Mouse (Mus musculus): ENCODE measurements around the gene Fdps. TPM values are rescaled to one million over a fixed set of nuclear protein-coding genes. Genes with fewer than 3 reads are reported as not detected.

The Fdps gene
- polyA plus RNA-seq, 1 experiment from 2014 or later = 453 TPM

GRCm38 (mm10) chr3:89108146-89108545 is 6.4 kb upstream of the Fdps start:
- Histone ChIP-seq H3K9ac (replicated peaks; ENCODE audit: low read depth, low read length) (no peak overlapping the region), H3K36me3 (ENCODE audit: control insufficient read depth, insufficient read depth, low read length) (no peaks in the 10 kb centered on the region), H3K4me2 (ENCODE audit: low read depth, low read length) (no peak overlapping the region), H3K27ac (ENCODE audit: low read depth, low read length) (no peak overlapping the region), H3K4me1 (ENCODE audit: control insufficient read depth, insufficient read depth, low read length) (no peaks in the 10 kb centered on the region), H3K4me3 (ENCODE audit: low read depth, low read length) (no peak overlapping the region), H3K9me3 (ENCODE audit: control insufficient read depth, low read length) (no peaks in the 10 kb centered on the region), H3K27me3 (ENCODE audit: control insufficient read depth, insufficient read depth, low read length) (no peaks in the 10 kb centered on the region)
- 76% methylated on average over 1 of the region's 1 CpGs for WGBS
- ATAC-seq (ENCODE audit: low read depth) = no peak

- Histone ChIP-seq H3K27me3 (ENCODE audit: control insufficient read depth, insufficient read depth, low read length) (no peaks in the 10 kb centered on the region), H3K36me3 (ENCODE audit: control insufficient read depth, insufficient read depth, low read length) (no peaks in the 10 kb centered on the region), H3K4me2 (ENCODE audit: low read depth, low read length) (no peak overlapping the region), H3K4me3 (ENCODE audit: low read depth, low read length) (no peak overlapping the region), H3K9ac (replicated peaks; ENCODE audit: low read depth, low read length) (no peak overlapping the region), H3K4me1 (ENCODE audit: control insufficient read depth, insufficient read depth, low read length) (no peaks in the 10 kb centered on the region), H3K9me3 (ENCODE audit: control insufficient read depth, low read length) (no peaks in the 10 kb centered on the region), H3K27ac (ENCODE audit: low read depth, low read length) (no peak overlapping the region)
- ATAC-seq (ENCODE audit: low read depth) = no peak
- 84% methylated on average over 3 of the region's 3 CpGs for WGBS
Measured at GRCm38 (mm10) chr3:89107545-89107944, 5.8 kb upstream of the Fdps start.

GRCm38 (mm10) chr3:89106881-89107280 is 5.1 kb upstream of the Fdps start:
- Histone ChIP-seq H3K27ac (ENCODE audit: low read depth, low read length) (no peak overlapping the region), H3K4me3 (ENCODE audit: low read depth, low read length) (no peak overlapping the region), H3K27me3 (ENCODE audit: control insufficient read depth, insufficient read depth, low read length) (no peaks in the 10 kb centered on the region), H3K4me1 (ENCODE audit: control insufficient read depth, insufficient read depth, low read length) (0 out of 2 replicates have a peak, but pooled peaks cover 3% of the 10 kb centered on the region), H3K36me3 (ENCODE audit: control insufficient read depth, insufficient read depth, low read length) (no peaks in the 10 kb centered on the region), H3K9ac (replicated peaks; ENCODE audit: low read depth, low read length) (no peak overlapping the region), H3K4me2 (ENCODE audit: low read depth, low read length) (no peak overlapping the region), H3K9me3 (ENCODE audit: control insufficient read depth, low read length) (no peaks in the 10 kb centered on the region)
- no peak for ATAC-seq (ENCODE audit: low read depth)

- H3K27ac ChIP-seq (ENCODE audit: low read depth, low read length) = no peak overlapping the region
- ATAC-seq (ENCODE audit: low read depth) = no peak
- WGBS = 79% methylated on average over 4 of the region's 4 CpGs
Measured at GRCm38 (mm10) chr3:89103291-89103595, 1.5 kb upstream of the Fdps start.

GRCm38 (mm10) chr3:89102495-89103290 is 934 bp upstream of the Fdps start:
- Histone ChIP-seq H3K27me3 (ENCODE audit: control insufficient read depth, insufficient read depth, low read length) (no peaks in the 10 kb centered on the region), H3K9ac (replicated peaks; ENCODE audit: low read depth, low read length) (no peak overlapping the region), H3K9me3 (ENCODE audit: control insufficient read depth, low read length) (no peaks in the 10 kb centered on the region), H3K4me2 (ENCODE audit: low read depth, low read length) (peak overlapping the region; percentile 55), H3K27ac (ENCODE audit: low read depth, low read length) (peak overlapping the region; percentile 41; the same call in 1 of the 2 replicates), H3K36me3 (ENCODE audit: control insufficient read depth, insufficient read depth, low read length) (0 out of 2 replicates have a peak, but pooled peaks cover 11% of the 10 kb centered on the region), H3K4me1 (ENCODE audit: control insufficient read depth, insufficient read depth, low read length) (peaks cover 14% of the 10 kb centered on the region), H3K4me3 (ENCODE audit: low read depth, low read length) (peak overlapping the region; percentile 46)
- WGBS = 67% methylated on average over 12 of the region's 12 CpGs
- ATAC-seq (ENCODE audit: low read depth) = no peak

More at GRCm38 (mm10) chr3:89103291-89103595, 1.5 kb upstream of the Fdps start:
- Histone ChIP-seq H3K9ac (replicated peaks; ENCODE audit: low read depth, low read length) (no peak overlapping the region), H3K4me3 (ENCODE audit: low read depth, low read length) (no peak overlapping the region), H3K27me3 (ENCODE audit: control insufficient read depth, insufficient read depth, low read length) (no peaks in the 10 kb centered on the region), H3K4me2 (ENCODE audit: low read depth, low read length) (no peak overlapping the region), H3K4me1 (ENCODE audit: control insufficient read depth, insufficient read depth, low read length) (peaks cover 14% of the 10 kb centered on the region), H3K9me3 (ENCODE audit: control insufficient read depth, low read length) (no peaks in the 10 kb centered on the region), H3K36me3 (ENCODE audit: control insufficient read depth, insufficient read depth, low read length) (0 out of 2 replicates have a peak, but pooled peaks cover 9% of the 10 kb centered on the region)

- Histone ChIP-seq H3K27me3 (ENCODE audit: control insufficient read depth, insufficient read depth, low read length) (no peaks in the 10 kb centered on the region), H3K9me3 (ENCODE audit: control insufficient read depth, low read length) (no peaks in the 10 kb centered on the region), H3K4me2 (ENCODE audit: low read depth, low read length) (peak overlapping the region; percentile 86), H3K9ac (replicated peaks; ENCODE audit: low read depth, low read length) (peak overlapping the region; percentile 57), H3K4me1 (ENCODE audit: control insufficient read depth, insufficient read depth, low read length) (peaks cover 14% of the 10 kb centered on the region), H3K27ac (ENCODE audit: low read depth, low read length) (peak overlapping the region; percentile 74), H3K4me3 (ENCODE audit: low read depth, low read length) (peak overlapping the region; percentile 46), H3K36me3 (ENCODE audit: control insufficient read depth, insufficient read depth, low read length) (peaks cover 19% of the 10 kb centered on the region; the same call in 1 of the 2 replicates)
- ATAC-seq (ENCODE audit: low read depth) = peak; percentile 47
- under 1% methylated on average over 19 of the region's 19 CpGs for WGBS
Measured at GRCm38 (mm10) chr3:89101459-89101811, 324 bp downstream of the Fdps start.

- peak within 1 kb of the TSS; percentile 74 for H3K27ac ChIP-seq (ENCODE audit: low read depth, low read length)
- 40% methylated on average over 7 of the region's 7 CpGs for WGBS
- ATAC-seq (ENCODE audit: low read depth) = no peak
- H3K36me3 ChIP-seq (ENCODE audit: control insufficient read depth, insufficient read depth, low read length) = peaks cover 21% of the 10 kb centered on the region; the same call in 1 of the 2 replicates
- peak within 1 kb of the TSS; percentile 57 for H3K9ac ChIP-seq (replicated peaks; ENCODE audit: low read depth, low read length)
- H3K9me3 ChIP-seq (ENCODE audit: control insufficient read depth, low read length) = no peaks in the 10 kb centered on the region
- H3K4me2 ChIP-seq (ENCODE audit: low read depth, low read length) = peak within 1 kb of the TSS; percentile 86
- H3K4me3 ChIP-seq (ENCODE audit: low read depth, low read length) = peak within 1 kb of the TSS; percentile 46
- peaks cover 14% of the 10 kb centered on the region for H3K4me1 ChIP-seq (ENCODE audit: control insufficient read depth, insufficient read depth, low read length)
- no peaks in the 10 kb centered on the region for H3K27me3 ChIP-seq (ENCODE audit: control insufficient read depth, insufficient read depth, low read length)
Measured at GRCm38 (mm10) chr3:89100811-89101210, 948 bp downstream of the Fdps start, which contains the start of gene Gm43738. TSS of gene Gm43738 (minus strand) at chr3:89101099.

GRCm38 (mm10) chr3:89094021-89094420 is 7.7 kb downstream of the Fdps start:
- peaks cover 27% of the 10 kb centered on the region for H3K36me3 ChIP-seq (ENCODE audit: control insufficient read depth, insufficient read depth, low read length)
- H3K27ac ChIP-seq (ENCODE audit: low read depth, low read length) = no peak overlapping the region
- H3K4me3 ChIP-seq (ENCODE audit: low read depth, low read length) = no peak overlapping the region
- H3K4me2 ChIP-seq (ENCODE audit: low read depth, low read length) = no peak overlapping the region
- no peak overlapping the region for H3K9ac ChIP-seq (replicated peaks; ENCODE audit: low read depth, low read length)
- no peaks in the 10 kb centered on the region for H3K27me3 ChIP-seq (ENCODE audit: control insufficient read depth, insufficient read depth, low read length)
- peaks cover 10% of the 10 kb centered on the region; the same call in 1 of the 2 replicates for H3K4me1 ChIP-seq (ENCODE audit: control insufficient read depth, insufficient read depth, low read length)
- ATAC-seq (ENCODE audit: low read depth) = no peak
- no peaks in the 10 kb centered on the region for H3K9me3 ChIP-seq (ENCODE audit: control insufficient read depth, low read length)
- 86% methylated on average over 10 of the region's 10 CpGs for WGBS

GRCm38 (mm10) chr3:89093175-89093574 is 8.6 kb downstream of the Fdps start, which contains the start of gene Rusc1:
TSS of gene Rusc1 (minus strand) at chr3:89093311.
- H3K4me3 ChIP-seq (ENCODE audit: low read depth, low read length) = peak within 1 kb of the TSS; percentile 67
- H3K36me3 ChIP-seq (ENCODE audit: control insufficient read depth, insufficient read depth, low read length) = peaks cover 24% of the 10 kb centered on the region
- peak; percentile 79 for ATAC-seq (ENCODE audit: low read depth)
- peak within 1 kb of the TSS; percentile 73 for H3K27ac ChIP-seq (ENCODE audit: low read depth, low read length)
- WGBS = under 1% methylated on average over 18 of the region's 18 CpGs
- peak within 1 kb of the TSS; percentile 79 for H3K9ac ChIP-seq (replicated peaks; ENCODE audit: low read depth, low read length)
- peak within 1 kb of the TSS; percentile 97 for H3K4me2 ChIP-seq (ENCODE audit: low read depth, low read length)
- no peaks in the 10 kb centered on the region for H3K9me3 ChIP-seq (ENCODE audit: control insufficient read depth, low read length)
- H3K27me3 ChIP-seq (ENCODE audit: control insufficient read depth, insufficient read depth, low read length) = no peaks in the 10 kb centered on the region
- H3K4me1 ChIP-seq (ENCODE audit: control insufficient read depth, insufficient read depth, low read length) = peaks cover 10% of the 10 kb centered on the region; the same call in 1 of the 2 replicates
